Mouse (Mus musculus): Measurements from ENCODE around the gene Myocos.

Myocos gene

GRCm38 (mm10) chr1:162611191-162611590 is 46.8 kb downstream of the Myocos start:
- peak; percentile 23 for DNase-seq

GRCm38 (mm10) chr1:162609633-162610250 is 48.3 kb downstream of the Myocos start:
- DNase-seq, result no peak

- no peak for DNase-seq
Measured at GRCm38 (mm10) chr1:162608127-162608526, 49.9 kb downstream of the Myocos start.

GRCm38 (mm10) chr1:162601288-162601687 is 56.7 kb downstream of the Myocos start:
- no peak for DNase-seq

GRCm38 (mm10) chr1:162599617-162600016 is 58.4 kb downstream of the Myocos start:
- peak; percentile 76 for DNase-seq

GRCm38 (mm10) chr1:162597379-162598102 is 60.5 kb downstream of the Myocos start:
- DNase-seq, result no peak
